Mouse (Mus musculus) cerebellum, adult 9-10 months (tissue): Measurements from ENCODE around the gene Gtdc1.

Experiments
- DNase-seq: peaks from one replicate; pipeline ENCODE4 v3.0.0; 2022

Gene Gtdc1

DNA sequence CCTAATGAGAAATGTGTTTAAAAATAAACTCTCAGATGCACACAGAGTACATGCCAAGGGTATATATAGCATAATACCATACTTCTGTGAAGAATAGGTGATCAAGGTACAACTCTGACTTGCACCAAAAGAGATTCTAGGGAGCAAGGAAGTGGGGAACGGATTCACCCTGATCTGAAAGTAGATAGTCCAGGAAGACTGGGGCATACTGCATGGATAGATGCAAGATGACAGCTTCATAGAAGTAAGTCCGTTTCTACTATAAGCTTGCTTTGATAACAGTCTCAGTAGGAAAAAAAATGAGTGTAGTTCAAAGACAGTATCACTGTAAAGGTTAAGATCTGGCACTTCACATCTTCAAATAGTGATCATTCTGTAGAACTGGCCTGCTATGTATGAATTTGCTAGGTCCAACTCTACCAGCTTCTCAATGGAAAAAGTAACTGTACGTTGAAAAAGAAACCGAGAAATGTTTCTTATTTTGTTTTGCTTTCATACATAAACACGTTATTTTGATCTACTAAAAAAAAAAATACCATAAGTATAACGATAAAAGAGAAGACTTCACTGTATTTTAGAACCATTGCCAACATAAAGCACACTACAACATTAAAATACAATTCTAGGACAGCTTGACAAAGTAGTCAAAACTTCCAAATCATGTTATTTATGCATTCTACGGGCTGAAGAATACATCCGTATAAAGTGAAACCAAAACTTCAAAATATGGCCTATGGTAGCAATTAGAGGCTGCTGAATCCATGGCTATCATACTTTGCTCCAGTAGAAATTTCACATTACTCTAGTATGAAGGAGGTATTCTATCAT lies 4.2 kb downstream of the Gtdc1 start:
- no peak for DNase-seq

DNA sequence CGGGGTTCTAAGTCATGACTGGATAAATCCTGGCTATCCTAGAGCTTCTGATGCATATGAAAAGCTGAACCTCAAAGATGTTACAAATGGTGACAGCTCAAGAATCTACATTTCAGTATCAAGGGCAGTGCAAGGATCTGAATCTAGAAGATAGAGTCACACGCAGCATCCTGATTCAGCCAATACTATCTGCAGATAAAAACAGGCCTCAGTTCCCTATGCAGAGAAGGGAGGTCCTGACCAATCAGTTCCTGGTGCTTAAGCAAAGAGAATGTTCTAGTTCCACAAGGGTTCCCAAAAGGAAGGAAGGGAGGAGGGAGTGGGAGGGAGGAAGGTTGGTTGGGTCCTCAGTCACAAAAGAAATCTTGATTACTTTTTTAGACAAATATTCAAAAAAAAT lies 5.0 kb downstream of the Gtdc1 start:
- no peak for DNase-seq

DNA sequence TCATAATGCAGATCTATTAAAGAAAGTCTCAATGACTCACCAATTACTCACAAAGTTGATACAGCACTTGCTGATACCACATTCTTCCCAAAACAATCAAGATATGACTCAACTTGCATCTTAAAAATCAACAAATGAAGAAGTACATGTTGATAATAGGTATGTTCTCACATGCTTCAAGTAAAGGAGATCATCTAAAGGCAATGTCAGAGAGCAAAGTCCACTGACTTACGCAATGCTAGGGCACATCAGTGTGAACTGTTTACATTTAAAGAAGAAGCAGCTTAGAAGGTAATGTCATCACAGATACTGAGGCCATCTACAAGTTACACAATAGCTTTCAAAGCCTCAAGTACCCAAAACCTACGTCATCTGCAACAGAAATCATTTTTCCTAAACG lies 7.0 kb downstream of the Gtdc1 start:
- no peak for DNase-seq

DNA sequence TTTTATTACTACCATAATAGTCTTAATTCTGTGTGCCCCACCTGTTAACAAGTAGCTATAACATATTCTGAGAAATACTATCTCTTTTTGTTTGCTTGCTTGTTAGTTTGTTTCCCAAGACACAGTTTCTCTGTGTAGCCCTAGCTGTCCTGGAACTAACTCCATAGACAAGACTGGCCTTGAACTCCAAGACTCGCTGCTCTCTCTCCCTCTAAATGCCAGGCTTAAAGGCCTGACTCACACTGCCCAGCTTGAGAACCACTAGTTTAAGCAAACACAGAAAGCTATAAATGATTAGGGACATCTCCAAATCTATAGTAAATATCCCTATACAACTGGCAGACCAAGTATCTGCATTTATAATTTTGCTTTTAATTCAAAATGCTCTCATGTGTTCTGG lies 8.1 kb downstream of the Gtdc1 start:
- no peak for DNase-seq

GRCm38 (mm10) chr2:44918737-44919136 lies 8.7 kb downstream of the Gtdc1 start:
- DNase-seq: no peak

DNA sequence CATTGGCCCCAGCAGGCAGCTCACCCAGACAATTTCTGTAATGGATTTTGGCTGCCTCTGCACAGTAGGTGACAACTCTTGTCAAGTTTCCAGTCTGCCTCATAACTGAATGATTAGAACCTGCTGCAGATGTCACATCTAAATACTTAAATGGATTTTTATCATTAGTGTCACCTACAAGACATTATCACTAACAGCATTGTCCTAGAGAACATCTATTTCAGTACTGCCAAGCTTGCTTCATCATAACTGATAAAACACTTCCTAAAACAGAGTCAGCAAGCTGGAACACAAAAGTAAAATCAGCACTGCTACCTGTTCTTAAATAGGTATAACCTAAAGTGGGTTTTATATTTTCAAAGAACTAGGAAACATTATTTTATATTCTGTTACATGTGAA lies 11.2 kb downstream of the Gtdc1 start:
- no peak for DNase-seq

- DNase-seq: no peak
Measured at GRCm38 (mm10) chr2:44897801-44898200, 29.7 kb downstream of the Gtdc1 start.

GRCm38 (mm10) chr2:44873718-44874117 lies 53.7 kb downstream of the Gtdc1 start:
- DNase-seq: no peak

DNA sequence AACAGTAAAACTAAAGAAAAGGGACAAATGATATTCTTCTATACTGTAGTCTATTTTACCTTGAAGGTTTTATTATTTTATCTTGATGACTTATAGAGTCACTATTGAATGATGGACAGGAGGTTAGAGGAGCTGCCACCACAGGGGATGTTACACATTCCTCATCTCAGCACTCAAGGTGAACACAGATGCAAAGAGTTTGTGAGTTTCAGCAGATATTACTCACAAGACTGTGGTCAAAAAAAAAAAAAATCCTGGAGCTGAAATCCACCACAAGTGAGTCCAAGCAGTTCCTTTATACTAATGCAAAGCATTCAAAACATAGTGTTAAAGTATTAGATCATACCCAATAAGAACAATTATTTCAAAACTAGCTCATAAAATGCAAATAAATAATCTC lies 62.7 kb downstream of the Gtdc1 start:
- DNase-seq: no peak

DNA sequence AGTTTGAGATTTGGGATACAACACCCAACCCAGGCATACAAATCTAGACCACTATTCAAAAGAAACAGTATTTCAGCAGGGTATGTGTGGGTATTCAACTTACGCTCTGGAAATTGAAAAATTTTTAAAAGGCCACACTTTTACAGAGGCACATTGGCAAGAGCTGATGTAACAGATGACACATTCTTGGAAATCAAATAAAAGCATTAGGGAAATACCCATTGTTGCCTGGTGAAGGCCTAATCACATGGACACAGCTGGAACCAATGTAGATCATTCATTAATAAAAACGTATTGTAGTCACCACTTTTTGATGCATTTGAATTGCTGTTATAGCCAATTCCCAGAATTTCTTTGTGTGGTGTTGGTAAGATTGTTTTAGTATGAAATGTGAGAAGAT lies 73.0 kb downstream of the Gtdc1 start:
- DNase-seq: no peak

DNA sequence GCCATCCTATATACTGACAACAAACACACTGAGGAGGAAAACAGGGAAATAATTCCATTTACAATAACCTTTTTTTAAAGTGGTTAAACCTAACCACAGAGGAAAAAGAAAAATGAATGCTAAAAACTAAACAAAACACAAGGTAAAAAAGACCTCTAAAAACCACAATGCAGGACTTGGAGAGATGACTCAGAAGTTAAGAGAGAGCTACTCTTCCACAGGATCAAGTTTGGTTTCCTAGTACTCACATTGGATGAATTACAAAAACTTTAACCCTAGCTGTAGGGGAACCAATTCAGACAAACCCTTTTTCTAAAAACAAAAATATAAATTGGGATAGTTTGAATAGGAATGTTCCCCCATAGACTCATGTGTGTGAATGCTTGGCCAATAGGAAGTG lies 77.8 kb downstream of the Gtdc1 start:
- no peak for DNase-seq

DNA sequence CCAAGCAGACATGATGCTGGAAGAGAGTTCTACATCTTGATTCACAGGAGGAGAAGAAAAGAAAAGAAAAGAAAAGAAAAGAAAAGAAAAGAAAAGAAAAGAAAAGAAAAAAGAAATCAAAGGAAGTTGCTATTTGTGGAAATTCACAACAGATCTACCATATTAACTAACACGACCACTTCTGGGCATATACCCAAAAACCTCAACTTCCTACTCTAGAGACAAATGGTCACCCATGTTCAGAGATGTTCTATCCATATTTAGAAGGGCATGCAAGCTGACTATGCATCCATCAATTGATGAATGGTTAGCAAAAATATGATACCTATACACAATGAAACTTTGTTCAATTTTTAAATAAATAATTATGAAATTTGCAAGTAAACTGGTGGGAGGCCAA lies 79.3 kb downstream of the Gtdc1 start:
- DNase-seq: no peak

GRCm38 (mm10) chr2:44845424-44845823 lies 82.0 kb downstream of the Gtdc1 start:
- DNase-seq: no peak

DNA sequence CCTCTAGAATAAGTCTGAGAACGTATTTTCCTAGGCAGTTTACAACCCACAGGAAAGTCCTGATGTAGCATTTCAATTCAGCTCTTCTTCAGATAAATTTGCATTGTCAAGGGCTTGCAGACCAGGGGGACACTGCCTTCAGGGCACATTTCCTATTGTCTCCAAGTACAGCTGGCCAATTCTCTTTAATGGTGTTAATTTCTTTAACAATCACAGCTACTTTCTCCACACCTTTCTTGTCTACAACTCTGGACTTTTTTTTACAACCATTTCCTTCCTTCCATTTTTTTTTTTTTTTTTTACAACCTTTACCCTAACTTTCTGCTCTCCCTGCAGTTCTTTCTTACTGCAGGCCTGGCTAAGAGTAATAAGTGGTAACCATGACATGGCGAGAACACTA lies 97.7 kb downstream of the Gtdc1 start:
- DNase-seq: no peak

DNA sequence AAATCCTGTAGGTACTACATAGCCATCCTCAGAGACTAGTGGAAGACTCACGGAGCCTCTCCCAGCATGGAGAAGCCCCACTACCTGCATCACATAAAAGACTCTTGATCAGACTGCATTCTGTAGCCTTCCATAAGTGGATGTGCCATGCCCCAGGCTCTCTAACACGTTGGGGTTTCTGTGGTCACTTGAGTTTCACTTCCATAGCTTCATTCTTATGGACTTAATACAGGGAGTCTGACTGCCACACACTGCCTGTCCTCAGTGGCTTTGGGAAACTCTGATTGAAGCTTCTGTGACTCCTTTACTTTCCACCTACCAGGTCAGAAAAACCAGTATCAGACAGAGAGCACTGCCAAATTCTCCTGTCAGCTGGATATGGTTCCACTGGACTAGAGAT lies 98.1 kb downstream of the Gtdc1 start:
- no peak for DNase-seq

DNA sequence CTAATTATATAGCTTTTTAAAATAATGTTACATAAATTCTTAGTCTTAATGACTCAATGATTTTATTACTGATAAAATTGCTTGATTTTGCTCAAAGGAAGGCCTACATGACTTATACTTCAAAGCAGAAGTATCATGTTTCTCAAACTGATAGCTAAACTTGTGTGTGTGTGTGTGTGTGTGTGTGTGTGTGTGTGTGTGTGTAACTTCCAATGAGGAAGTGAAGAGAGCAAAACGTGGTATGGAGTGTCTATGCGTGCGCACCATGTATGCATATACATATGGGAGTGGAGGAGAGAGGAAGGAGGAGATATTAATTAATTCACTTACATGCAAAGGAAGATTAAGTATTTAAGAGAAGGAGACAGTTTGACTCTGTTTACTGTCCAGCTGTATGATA lies 100.8 kb downstream of the Gtdc1 start:
- no peak for DNase-seq

- DNase-seq: no peak
Measured at GRCm38 (mm10) chr2:44817787-44818186, 109.7 kb downstream of the Gtdc1 start.

DNA sequence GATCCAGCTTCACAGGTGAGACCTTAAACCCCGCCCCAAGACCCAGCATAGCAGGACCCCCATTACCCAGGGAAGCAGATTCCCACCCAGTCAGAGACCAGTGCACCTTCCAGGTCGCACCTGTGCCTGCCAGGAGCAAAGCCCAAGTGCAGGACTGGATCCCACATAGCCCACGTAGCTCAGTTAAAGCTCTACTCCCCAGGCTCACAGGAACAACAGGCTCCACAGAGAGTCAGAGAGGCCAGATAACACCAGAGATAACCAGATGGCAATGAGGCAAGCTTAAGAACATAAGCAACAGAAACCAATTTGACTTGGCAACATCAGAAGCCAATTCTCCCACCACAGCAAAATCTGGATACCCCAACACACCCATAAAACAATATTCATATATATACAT lies 113.7 kb downstream of the Gtdc1 start:
- no peak for DNase-seq

- DNase-seq: no peak
Measured at GRCm38 (mm10) chr2:44804497-44804896, 123.0 kb downstream of the Gtdc1 start.

GRCm38 (mm10) chr2:44801361-44801760 lies 126.1 kb downstream of the Gtdc1 start:
- DNase-seq: no peak

GRCm38 (mm10) chr2:44791840-44792239 lies 135.6 kb downstream of the Gtdc1 start:
- no peak for DNase-seq

- no peak for DNase-seq
Measured at GRCm38 (mm10) chr2:44791134-44791533, 136.3 kb downstream of the Gtdc1 start.

DNA sequence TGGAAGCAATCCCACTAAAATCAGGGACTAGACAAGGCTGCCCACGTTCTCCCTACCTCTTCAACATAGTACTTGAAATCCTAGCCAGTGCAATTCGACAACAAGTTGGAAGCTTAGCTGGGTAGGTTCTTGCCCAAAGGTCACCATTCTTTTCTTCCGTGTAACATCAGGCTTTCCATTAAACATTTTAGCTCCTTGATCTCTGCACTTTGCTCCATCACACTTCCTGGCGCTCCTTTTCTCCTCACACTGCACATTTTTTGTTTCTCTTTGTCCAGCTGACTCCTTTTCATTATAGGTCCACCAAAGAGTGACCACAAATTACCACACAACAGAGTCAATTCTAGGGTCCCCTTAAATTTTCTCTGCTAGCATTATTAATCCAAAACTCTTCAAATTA lies 144.7 kb downstream of the Gtdc1 start:
- DNase-seq: no peak

DNA sequence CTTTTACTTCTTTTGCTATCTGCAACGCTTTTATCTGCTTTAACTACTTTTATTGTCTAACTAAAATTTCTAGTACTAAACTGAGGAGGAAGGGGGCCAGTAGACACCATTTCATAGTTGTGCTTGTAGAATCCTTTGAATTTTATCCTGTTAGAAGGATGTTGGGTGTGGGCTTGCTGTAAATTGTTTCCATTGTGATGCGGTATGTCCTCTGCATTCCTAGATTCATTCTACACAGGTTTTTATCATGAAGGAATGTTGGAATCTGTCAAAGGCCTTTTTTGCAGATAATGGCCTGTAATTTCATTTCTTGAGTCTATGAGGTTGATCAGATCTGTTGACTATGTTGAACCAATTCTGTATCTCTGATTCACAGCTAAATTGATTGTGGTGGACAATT lies 146.5 kb downstream of the Gtdc1 start:
- no peak for DNase-seq

GRCm38 (mm10) chr2:44763898-44764297 lies 163.6 kb downstream of the Gtdc1 start:
- DNase-seq: no peak
